Mouse (Mus musculus) liver, adult 2 months (tissue): ENCODE data around the gene Lgi2. TPM values are rescaled to one million over a fixed set of nuclear protein-coding genes. Genes with fewer than 3 reads are reported as not detected.
A peak's percentile ranks its signal among the peaks of the same experiment; 100 is the strongest.

Experiments used
- DNase-seq: peaks from one replicate; pipeline ENCODE4 v3.0.0-alpha.2; 2011; ENCODE audit warnings: low read depth, low spot score; ENCODE audit errors: extremely low read depth
- H3K27ac ChIP-seq: fragments of 200-500 bp; replicated peaks from 2 replicates; pipeline ENCODE4 v1.5.1; 2012; ENCODE audit warnings: low read depth, mild to moderate bottlenecking, control low read depth, inconsistent platforms, low read length; ENCODE audit not compliant: insufficient read depth
- H3K27me3 ChIP-seq: fragments of 200-500 bp; 2 replicates; pipeline ENCODE4 v1.6.1; 2012; ENCODE audit warnings: mild to moderate bottlenecking, moderate library complexity, low read length, inconsistent platforms; ENCODE audit not compliant: control insufficient read depth, insufficient read depth
- H3K36me3 ChIP-seq: fragments of 200-500 bp; 2 replicates; pipeline ENCODE4 v1.6.1; 2012; ENCODE audit warnings: low read length, inconsistent platforms; ENCODE audit not compliant: control insufficient read depth, insufficient read depth
- H3K4me1 ChIP-seq: fragments of 200-500 bp; 2 replicates; pipeline ENCODE4 v1.6.1; 2011; ENCODE audit warnings: low read length; ENCODE audit not compliant: control insufficient read depth, insufficient read depth
- H3K4me3 ChIP-seq: fragments of 200-500 bp; 2 replicates; pipeline ENCODE4 v1.5.1; 2011; ENCODE audit warnings: low read depth, mild to moderate bottlenecking, control low read depth, low read length, moderate library complexity; ENCODE audit not compliant: insufficient read depth
- H3K79me2 ChIP-seq: fragments of 200-500 bp; 2 replicates; pipeline ENCODE4 v1.6.1; 2012; ENCODE audit warnings: inconsistent platforms, mild to moderate bottlenecking, low read length, moderate library complexity; ENCODE audit not compliant: control insufficient read depth, insufficient read depth
- H3K9ac ChIP-seq: fragments of 200-500 bp; 2 replicates; pipeline ENCODE4 v1.6.1; 2012; ENCODE audit warnings: low read depth, mild to moderate bottlenecking, control low read depth, inconsistent platforms, low read length
- CTCF ChIP-seq: fragments of 200-500 bp; IDR thresholded peaks from 2 replicates; pipeline ENCODE4 v1.5.1; 2011; ENCODE audit warnings: low read depth, low read length, control low read depth
- POLR2A ChIP-seq: fragments of 200-500 bp; IDR thresholded peaks from 2 replicates; pipeline ENCODE4 v1.6.1; 2011; ENCODE audit warnings: low read length, control low read depth; ENCODE audit not compliant: insufficient read depth; ENCODE audit errors: extremely low read depth
- WGBS: fragments of 180-500 bp; shearing (Covaris S2); methylation state at CpG from one replicate; pipeline ENCODE4 v1.1.7; 2018; 5-methylcytosine and 5-hydroxymethylcytosine counted together
- polyA plus RNA-seq: library from polyadenylated mRNA; depleted of rRNA; stranded (reverse); fragments of >200 nt; gene quantifications from 2 replicates; pipeline ENCODE4 v1.2.3, GENCODE M21; 2012
- total RNA-seq: library from RNA; depleted of rRNA; stranded (reverse); fragments of >200 nt; gene quantifications from 2 replicates; pipeline ENCODE4 v1.2.3, GENCODE M21; 2014

Gene Lgi2
- total and polyA plus RNA-seq, 2 experiments = 0.06 to 0.18 TPM

DNA sequence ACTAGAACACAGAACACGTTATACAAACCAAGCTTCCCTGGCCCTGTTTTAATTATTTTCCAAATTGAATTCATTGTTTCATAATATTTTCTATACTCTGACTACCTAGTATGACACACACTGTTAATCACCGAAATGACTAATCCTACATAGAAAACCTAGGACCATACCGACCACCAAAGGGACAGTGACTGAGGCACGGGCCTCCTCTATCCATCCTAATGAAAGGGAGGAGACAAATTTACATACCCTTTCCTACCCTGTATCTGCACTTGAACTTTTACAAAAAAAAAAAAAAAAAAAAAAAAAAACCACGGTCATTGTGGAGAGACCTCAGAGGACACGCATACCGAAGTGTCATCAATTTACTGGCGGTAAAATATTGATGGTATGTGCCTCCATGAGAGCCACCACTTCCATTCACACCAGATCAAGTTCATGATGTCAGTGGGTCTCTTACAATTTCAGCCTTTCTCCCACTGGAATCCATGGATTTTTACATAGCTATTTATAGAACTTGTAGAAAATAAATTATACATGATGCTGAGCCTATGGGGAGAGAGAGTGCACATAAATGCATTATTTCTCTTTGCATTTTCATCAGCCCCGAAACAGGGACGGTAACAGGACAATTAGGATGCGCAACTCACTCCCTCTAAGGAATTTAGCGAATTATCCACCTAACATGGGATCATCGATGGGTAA is 15.5 kb downstream of the Lgi2 start:
- Histone ChIP-seq H3K27me3 (no peaks in the 10 kb centered on the region), H3K4me1 (no peaks in the 10 kb centered on the region), H3K27ac (no peak overlapping the region), H3K9ac (no peak overlapping the region), H3K4me3 (no peak overlapping the region), H3K79me2 (no peaks in the 10 kb centered on the region), H3K36me3 (no peaks in the 10 kb centered on the region)
- TF ChIP-seq POLR2A (no peak), CTCF (no peak)
- DNase-seq = no peak
- 91% methylated on average over 13 of the region's 13 CpGs for WGBS

DNA sequence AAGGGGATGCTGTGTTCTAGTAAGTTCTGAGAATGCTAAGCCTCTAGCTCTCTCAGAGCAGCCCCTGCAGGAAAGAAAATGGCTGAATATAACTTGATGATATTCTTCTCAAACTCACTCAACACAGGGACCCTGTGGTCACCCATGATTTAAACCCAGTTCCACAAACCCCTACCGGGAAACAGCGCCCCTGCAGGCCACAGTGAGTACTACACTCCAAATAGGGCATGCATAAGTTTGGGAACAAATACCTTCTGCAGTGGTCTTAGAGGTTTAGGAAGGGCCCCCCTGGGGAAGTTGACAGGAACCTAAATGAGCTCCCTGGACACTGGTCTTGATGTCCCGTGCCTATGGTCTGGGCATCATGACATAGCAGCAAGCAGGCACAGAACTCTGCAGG is 19.3 kb downstream of the Lgi2 start:
- Histone ChIP-seq H3K4me1 (no peaks in the 10 kb centered on the region), H3K4me3 (no peak overlapping the region), H3K27me3 (no peaks in the 10 kb centered on the region), H3K36me3 (no peaks in the 10 kb centered on the region), H3K27ac (no peak overlapping the region), H3K79me2 (no peaks in the 10 kb centered on the region), H3K9ac (no peak overlapping the region)
- no peak for DNase-seq
- TF ChIP-seq CTCF = peak; percentile 59; the same call in 1 of the 2 replicates
- no peak for TF ChIP-seq POLR2A
- WGBS = 57% methylated on average over 3 of the region's 3 CpGs

DNA sequence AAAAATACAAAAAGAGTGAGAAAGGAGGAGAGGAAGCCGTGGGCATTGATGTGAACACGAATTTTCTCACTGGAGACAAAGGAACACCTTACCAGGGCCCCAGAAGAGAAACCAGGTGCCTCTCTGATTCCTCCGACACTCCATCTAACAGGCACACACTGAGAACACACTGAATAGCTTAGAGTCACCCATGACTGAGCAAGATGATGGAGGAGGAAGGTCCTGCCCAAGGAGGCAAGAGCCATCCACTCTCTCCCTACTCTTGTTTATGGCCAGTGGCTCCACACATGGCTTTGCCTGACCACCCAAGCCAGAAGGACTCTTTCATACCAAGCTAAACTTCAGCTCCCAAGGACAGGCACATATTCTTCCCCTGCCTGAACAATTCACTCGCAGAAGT is 22.5 kb downstream of the Lgi2 start:
- Histone ChIP-seq H3K9ac (no peak overlapping the region), H3K36me3 (no peaks in the 10 kb centered on the region), H3K27me3 (no peaks in the 10 kb centered on the region), H3K79me2 (no peaks in the 10 kb centered on the region), H3K4me3 (no peak overlapping the region), H3K4me1 (no peaks in the 10 kb centered on the region), H3K27ac (no peak overlapping the region)
- 85% methylated on average over 4 of the region's 4 CpGs for WGBS
- TF ChIP-seq CTCF (no peak), POLR2A (no peak)
- DNase-seq = no peak

DNA sequence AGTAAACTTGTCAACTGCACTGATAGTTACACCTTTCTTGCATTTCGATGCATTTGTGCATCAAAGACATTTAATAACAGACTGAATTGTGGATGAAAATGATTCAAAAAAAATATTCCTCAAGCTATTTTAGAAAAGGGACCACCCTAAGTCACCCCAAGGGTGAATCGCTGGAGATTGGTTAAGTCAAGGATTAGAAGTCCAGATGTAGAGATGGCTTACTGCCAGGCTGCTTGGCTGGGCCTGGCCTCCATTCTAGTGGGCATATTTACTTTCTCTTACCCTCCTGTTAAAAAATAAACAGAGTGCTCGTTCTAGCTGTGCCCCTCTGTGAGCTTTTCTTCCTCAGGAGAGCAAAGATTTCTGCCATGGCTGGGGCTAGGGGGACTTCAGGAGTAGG is 26.1 kb downstream of the Lgi2 start:
- TF ChIP-seq CTCF = no peak
- TF ChIP-seq POLR2A = no peak
- Histone ChIP-seq H3K79me2 (no peaks in the 10 kb centered on the region), H3K4me1 (peaks cover 2% of the 10 kb centered on the region; the same call in 1 of the 2 replicates), H3K9ac (no peak overlapping the region), H3K27me3 (no peaks in the 10 kb centered on the region), H3K36me3 (no peaks in the 10 kb centered on the region), H3K4me3 (no peak overlapping the region), H3K27ac (no peak overlapping the region)
- DNase-seq = no peak
- 35% methylated on average over 3 of the region's 3 CpGs for WGBS

DNA sequence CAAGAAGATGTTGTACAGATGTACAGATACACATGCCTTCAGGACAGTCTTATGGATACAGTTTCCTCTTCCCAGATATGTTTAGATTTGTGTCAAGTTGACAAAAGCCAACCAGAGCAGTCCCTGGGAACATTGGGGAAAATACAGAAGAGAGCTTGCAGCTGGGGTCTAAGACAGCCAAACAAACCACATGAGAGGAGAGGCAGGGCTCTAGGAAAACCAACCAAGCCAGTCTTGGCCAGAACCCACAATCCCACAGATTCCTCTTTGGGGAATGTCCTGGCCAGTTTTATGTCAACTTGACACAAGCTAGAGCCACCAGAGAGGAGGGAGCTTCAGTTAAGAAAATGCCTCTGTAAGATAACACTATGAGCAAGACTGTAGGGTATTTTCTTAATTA is 26.8 kb downstream of the Lgi2 start:
- Histone ChIP-seq H3K9ac (no peak overlapping the region), H3K27me3 (no peaks in the 10 kb centered on the region), H3K4me3 (no peak overlapping the region), H3K36me3 (no peaks in the 10 kb centered on the region), H3K79me2 (no peaks in the 10 kb centered on the region), H3K4me1 (peaks cover 2% of the 10 kb centered on the region; the same call in 1 of the 2 replicates), H3K27ac (no peak overlapping the region)
- DNase-seq = peak; percentile 25
- TF ChIP-seq POLR2A = no peak
- TF ChIP-seq CTCF = no peak

DNA sequence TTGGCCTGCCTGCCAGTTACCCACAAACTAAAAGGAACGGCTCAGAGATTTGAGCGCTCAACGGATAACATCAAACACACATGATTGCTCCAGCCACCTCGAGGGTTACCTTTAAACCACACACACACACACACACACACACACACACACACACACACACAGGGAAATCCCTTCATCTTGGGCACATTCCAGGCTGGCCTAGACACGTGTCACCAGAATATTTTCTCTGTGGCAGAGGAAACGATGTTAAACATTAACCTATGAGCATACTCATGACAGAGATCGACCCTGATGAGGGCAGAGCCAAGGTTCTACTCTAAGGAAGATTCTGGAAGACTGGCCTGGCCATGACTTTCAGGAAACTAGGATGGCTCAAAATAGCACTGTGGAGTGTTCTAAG is 29.2 kb downstream of the Lgi2 start:
- 24% methylated on average over 7 of the region's 7 CpGs for WGBS
- H3K4me3 ChIP-seq = no peak overlapping the region
- no peak for TF ChIP-seq POLR2A
- TF ChIP-seq CTCF = no peak
- no peak overlapping the region for H3K9ac ChIP-seq
- H3K27ac ChIP-seq = no peak overlapping the region
- DNase-seq = peak; percentile 90
- H3K36me3 ChIP-seq = no peaks in the 10 kb centered on the region
- H3K4me1 ChIP-seq = peaks cover 2% of the 10 kb centered on the region; the same call in 1 of the 2 replicates
- no peaks in the 10 kb centered on the region for H3K27me3 ChIP-seq
- no peaks in the 10 kb centered on the region for H3K79me2 ChIP-seq
